Mouse (Mus musculus): Measurements from ENCODE around the gene Bub1.

GRCm38 (mm10) chr2:127754113-127754512, 77.6 kb downstream of the Bub1 start:
- TF ChIP-seq POLR2A (IDR thresholded peaks at IDR 0.05; ENCODE audit: insufficient read depth, low read depth, low read length) = no peak
- no peak for TF ChIP-seq CTCF (IDR thresholded peaks at IDR 0.05)
- TF ChIP-seq EP300 (IDR thresholded peaks at IDR 0.05; ENCODE audit: insufficient read depth, low read depth, low read length) = no peak

Data from heart, adult 2 months (tissue).